Mouse (Mus musculus) heart, adult 8-10 months (tissue): ENCODE measurements around the gene Grm2. TPM values are rescaled to one million over a fixed set of nuclear protein-coding genes. Genes with fewer than 3 reads are reported as not detected.

ENCODE experiments used
- DNase-seq: peaks from one replicate; pipeline ENCODE4 v3.0.0; 2022; ENCODE audit warnings: low spot score
- total RNA-seq, 4 experiments: library from RNA; stranded (reverse); gene quantifications; 2 replicates each; pipeline ENCODE4 v1.2.4; 2022

Gene Grm2
- not detected for total RNA-seq

DNA sequence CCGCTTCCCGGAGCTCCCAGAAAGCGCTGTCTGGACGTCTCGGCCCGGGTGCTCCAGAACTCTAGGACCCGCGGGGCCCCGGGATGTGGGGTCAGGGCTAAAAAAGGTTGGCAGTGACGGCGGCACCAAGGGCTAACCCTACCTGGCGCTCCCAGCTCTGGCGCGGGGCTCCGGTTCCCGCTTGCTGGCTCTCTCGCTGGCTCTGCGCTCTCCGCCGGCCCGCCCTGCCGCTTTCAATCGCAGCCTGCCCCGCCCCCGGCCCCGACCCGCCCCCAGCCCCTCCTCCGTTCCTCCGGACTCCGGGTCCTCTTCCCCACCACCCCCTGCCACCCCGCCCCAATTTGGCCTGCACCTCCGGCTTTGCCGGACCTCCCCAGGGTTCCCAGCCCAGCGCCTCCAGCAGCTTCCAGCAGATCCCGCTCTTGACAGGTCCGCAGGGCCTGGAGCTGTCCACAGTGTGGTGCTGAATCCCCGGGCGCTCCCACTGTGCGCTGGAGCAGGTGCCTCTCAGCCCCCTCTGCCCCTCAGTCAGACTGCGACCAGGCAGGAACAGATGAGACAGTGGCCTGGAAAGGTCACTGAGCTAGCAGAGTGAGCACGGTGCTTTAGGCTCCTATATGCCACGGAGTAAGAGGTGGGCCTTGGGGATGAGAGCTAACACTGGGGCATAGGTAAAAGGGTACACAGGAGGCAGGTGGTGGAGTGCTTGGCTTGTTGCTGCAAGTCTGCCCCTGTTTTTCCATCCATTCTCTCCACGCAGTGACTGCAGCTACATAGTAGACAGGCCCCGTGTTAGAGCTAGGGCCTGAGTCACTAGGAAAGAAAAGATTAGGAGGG, at the start of gene Grm2:
TSS of gene Grm2 (minus strand) at position 199 of the 837 bp plus-strand sequence.
- peak; percentile 20 for DNase-seq

DNA sequence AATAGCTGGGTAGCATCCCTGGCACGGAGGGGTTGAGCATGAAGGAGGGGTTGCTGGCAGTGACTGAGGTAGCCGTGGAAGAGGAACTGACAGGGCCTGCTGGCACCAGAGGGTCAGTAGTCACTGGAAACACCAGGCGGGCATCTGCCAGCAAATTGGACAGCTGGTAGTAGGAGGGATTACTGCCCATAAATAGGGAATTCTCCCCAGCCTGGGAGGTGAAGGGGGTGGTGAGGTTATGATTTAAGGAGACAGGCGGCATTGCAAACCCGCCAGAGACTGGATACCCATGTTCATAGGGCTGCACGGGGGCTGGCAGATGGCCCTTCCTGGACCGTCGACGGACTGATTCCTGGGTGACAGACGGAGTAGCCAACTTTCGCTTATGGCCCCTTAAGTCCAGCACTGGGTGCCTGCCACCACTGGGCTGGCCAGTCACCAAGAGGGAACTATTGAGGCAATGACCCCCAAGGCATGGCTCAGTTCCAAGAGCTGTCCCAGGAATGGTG, 37.1 kb upstream of the Grm2 start:
- no peak for DNase-seq

DNA sequence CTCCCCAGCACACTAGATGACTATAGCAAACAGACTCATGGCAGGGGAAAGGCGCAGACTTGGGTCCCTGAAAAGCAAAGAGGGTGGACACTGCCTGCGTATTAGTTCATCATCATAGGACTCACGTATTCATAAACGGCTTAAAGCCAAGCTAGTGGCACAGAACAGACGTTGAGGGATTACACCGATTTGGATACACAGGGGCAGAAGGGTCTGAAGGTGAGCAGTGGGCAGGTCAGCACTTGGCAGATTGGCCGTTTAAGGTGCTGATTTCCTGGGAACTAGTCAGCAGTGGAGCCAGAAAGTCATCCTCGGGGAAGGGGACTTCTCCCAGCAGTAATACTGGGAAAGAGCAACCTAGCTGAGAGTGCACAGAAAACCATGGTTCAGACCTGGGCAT, 33.0 kb upstream of the Grm2 start:
- DNase-seq, result no peak

DNA sequence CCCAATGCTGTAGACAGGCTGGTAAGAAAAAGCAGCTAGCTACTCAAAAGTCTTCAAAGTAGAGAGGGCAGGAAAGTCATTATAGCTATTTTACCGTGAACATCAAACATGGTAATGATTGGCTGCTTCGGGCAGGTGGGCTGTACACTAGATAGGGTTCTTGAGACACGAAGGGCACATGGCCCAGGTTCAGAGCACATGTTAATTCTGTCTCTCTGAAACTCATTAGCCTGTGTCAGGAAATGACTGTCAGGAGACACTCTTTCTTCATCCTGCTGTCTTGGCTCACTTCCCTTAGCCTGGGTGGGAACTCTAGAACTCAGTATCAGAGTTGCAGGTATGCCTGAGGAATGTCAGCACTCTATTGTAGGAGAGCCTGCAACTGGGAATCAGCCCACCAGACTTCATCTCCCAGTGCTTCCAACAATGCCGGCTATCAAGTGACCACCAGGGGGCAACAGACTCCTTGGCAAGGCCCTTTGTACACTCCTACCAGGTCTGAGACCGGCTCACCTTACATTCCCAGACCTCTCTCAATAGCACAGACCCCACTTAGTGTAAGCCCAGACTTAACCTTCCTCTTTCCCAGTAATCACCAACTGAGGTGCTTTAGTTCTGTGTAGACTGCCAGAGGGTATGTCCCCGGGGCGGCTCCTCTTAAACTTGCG, 31.2 kb upstream of the Grm2 start:
- peak; percentile 59 for DNase-seq

DNA sequence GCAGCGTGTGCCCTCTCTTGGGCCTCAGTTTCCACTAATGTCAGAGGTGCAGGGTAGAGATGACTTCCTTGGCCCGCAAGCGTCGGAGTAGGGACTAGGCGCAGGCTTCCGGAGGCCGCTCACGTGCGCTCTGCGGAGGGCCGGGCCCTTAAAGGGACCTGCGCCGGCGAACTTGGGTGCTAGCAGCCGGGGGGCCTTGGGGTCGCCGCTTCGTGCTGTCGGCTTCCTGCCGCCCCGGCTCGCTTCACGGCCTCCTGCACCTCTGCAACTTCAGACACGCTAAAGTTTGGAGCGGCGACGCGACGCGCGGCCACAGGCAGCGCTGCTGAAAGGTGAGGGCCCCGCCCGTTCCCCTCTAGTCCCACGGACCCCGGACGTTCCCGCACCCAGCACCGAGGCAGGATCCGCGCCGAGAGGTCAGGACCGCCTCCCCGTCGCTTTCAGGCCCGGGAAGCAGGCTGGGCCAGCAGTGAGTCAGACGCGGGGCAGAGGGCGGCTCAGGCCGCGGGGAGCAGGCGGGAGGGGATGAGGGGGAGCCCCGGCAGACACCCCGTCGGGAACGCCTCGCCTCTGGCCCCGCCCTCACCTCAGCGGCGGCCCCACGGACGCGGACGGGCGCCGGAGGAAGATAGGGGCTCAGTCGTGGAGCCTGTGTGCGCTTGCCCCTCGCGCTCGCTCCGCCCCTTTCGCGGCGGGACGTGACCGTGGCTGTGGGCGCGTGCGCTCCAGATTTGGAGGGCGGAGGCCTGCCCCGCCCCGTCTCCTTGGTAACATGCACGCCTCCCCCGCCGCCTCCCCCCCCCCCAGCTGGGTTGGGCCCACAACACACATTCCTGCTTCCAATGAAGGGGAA, 29.6 kb upstream of the Grm2 start, which contains the start of gene Tex264:
TSS of gene Tex264 (minus strand) at position 679 of the 853 bp plus-strand sequence.
- peak; percentile 84 for DNase-seq

DNA sequence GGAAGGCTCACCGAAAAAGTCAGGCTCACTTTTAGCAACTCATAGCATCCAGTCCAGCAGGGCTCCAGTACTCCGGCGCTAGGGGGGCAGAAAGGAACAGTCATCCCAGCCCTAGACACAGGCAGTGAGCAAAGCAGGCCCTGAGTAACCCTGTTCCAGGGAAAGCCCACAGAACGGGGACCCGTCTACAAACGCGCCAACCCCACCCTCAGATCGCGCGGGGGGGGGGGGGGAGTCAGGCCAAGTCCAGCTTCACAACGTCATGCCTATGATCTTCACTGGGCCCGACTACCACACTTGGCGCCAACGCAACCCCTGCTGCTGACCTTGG, 29.0 kb upstream of the Grm2 start:
- DNase-seq, result no peak

DNA sequence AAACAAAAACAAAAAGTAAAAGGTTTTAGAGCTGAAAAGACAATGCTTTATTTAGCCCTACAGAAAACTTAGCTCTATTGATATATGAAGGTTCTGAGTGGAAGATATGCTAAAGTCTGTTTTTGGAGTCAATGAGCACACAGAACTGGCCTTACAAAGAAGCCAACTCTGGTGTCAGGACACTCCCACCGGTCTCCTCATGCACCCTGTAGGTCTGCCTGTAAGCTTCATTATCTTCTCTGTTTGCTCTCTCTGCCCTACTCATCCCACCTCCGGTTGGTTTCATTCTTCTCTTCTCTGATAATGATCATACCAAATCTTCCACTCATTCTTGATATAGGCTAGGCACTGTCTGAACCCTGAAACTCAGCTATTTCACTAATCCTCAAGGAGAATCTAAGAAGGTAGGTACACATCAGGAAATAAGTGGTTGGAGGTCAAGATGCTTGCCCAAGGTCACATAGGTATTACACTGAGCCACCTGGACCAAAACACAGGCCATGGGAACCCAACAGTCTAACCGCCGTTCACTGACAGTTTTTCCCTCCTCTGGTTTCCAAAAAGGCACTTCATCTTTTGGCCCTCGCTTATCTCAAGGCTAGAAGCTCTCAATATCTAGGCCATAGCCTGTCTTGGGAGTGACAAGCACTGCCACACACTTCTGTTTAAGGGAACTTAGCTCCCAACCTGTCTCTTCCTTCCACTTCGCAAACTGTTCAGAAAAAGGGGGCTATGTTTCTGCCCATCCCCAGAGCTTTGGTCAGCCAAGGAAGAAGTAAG, 28.4 kb upstream of the Grm2 start:
- DNase-seq, result no peak

DNA sequence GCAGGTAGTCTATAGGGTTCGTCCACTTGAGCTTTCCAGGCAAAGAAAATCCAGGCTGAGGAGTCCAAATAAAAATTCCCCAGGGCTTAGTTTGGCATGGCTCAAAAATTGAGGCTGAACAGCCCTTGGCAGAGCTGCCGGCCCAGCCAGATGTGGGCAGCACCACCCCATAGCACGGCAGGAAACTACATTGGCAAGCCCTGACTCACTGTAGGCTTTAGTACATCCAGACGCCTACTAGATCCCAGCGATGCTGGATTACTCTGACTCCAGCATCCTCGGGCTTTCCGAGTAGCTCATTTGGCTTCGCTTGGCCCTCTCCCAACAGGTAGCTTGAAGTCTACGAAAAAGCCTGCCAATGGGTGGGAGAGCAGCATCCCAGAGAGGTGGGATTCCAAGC, 25.1 kb upstream of the Grm2 start:
- no peak for DNase-seq

DNA sequence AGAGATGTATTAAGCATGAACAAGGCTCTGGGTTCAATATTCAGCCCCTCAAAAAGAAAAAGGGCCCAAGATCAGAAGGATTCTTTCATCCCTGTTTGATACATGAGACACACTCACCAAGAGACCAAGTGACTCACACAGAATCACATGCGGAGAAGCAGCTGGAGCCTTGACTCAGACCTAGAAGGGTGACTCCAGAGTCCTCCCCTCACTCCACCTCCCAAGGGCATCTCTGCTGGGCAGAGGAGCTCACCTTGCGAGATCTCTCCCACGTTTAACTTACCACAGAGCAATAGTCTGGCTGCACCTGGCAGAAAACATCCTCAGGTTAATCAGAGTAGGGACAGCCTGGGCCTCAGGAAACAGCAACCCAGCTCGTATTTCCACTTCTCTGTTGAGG, 22.4 kb upstream of the Grm2 start:
- no peak for DNase-seq

DNA sequence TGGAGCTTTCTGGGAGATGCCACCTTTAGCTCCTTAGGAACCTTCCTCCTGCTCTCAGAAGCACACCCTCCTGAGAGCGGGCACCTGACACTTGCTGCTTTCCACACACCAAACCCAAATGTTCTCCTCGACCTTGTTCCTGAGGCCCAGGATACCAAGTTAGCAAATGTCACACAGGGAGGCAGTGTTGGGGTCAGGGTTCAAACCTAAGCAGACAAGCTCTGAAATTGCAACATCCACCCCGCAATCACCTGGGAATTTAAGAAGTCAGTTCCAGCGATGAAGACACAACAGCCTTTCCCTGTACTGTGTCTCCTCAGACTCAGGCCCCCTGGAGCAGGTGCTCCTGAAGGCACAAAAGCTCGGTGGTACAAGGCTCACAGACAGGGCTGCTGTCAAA, 21.8 kb upstream of the Grm2 start:
- DNase-seq, result no peak

DNA sequence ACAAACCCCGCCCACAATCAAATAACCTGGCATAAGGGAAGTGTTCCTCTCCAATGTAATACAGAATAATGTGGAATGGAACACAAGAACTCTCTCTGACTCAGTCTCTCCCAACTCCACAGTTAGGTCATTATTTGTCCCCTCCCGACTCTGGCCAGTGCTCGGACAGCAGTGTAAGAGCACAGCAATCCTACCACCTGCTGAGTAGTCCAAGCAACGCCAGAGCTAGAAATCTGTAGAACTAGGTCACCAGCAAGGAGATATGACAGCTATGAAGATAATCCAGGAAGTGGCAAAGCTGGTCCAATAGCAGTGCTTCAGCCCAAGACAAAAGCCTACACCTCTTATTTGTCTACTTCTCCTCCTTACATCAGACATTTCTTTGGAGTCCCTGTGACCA, 20.7 kb upstream of the Grm2 start:
- no peak for DNase-seq

DNA sequence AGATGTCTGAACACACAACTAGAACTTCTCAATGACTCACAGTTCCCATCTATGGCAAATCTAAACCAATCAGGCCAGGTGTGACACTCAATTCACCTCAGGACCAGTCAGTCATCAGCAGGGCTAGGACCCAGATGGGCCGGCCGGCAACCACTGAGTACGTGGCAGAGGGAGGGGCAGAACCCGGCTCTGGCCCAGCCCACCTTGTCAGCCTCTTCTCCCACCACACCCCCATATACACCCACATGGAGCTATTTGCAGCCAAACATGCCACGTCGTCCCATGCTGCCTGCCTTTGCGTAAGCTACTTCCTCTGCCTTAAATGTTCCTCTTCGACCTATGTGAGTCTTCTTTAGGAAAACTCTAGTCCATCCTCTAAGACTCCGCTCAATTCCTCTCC, 20.1 kb upstream of the Grm2 start:
- DNase-seq, result no peak

DNA sequence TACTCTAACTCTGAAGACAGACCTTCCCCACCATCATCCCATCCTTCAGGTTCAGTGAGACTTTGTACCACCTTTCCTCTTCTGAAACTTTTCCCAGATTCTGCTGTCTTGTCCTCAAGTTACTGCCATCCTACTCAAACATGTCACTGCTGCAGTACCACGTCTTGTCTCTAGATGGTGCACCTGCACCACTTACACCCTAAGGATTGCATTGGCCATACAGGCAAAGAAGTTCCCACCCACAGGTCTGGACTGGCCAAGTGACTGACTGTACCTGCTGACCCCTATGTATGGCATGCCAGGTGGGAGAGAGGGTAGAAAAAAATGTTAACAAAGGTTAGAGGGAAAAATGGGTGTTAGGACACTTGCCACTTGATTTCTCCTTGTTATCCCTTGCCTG, 19.6 kb upstream of the Grm2 start:
- DNase-seq, result peak; percentile 87

DNA sequence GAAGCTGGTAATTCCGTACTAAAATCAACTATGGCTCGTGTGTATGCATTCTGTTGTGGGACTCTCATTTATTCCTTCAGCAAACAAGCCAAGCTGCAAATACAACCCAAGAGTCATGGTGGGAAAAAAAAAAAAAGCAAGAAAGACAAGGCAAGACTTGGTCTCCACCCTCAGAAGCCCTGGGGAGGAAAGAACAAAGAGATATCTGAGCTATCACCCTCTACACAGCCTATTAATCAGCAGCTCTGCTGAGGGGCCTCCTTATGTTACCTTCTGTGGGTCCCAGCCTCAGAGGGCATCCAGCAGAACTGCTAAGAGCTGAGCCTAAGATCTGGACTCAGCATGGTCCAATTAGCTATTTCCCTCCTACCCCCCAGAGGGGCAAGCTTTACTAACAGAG, 18.0 kb upstream of the Grm2 start:
- DNase-seq, result no peak

DNA sequence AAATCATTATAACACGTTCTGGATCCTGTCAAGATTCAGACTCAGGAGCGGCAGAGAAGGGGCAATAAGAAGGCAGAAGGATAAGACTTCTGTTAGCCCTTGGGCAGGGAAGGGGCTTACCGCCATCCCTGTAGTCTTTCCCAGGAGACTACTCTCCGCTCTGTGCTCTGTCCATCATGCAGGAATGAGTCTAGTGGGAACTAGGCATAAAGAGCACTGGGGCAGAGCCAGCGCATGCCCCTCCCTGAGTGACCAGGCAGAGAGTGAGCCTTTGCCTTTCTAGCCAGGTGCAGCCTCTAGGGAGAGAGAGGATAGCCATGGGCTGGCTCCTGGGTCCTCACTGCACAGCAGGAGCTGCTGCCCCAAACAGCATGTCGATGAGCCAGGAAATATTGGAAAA, 9.0 kb upstream of the Grm2 start:
- no peak for DNase-seq

DNA sequence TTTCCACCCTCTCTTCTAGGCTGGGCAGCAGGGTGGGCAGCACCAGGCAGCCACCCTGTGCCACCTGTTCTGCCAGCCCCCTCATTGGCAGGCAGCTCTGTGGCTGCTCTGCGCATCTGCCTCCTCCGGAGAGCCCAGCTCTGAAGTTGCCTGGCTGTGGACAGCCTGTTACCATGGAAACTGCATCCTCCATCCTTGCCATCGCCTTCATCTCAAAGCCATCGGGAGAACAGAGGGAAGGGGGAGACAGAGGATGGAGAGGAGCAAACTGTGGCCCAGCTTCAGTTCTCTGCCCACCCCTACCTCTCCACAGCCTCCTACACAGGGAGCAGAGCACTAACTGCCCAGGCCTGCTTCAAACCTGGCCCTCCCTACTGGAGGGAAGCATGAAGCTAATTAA, 8.6 kb upstream of the Grm2 start:
- DNase-seq, result no peak

DNA sequence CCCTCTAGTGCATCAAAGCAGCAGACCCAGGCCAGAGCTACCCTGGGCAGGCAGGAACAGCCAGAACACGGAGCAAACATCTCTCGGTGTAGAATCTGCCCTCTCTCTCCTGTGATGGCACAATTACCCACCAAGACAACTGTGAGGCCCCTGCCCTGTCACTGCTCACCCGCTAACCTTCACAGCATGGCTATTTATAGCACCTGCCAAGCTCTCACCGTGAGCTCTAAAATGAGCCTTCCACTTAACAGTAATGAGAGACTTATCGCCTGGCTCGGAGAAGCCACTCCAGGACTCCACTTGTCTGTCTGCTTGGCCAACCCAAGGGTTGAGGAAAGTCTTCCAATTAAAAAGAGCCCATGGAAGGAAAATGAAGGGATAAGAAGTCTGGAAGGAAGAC, 7.3 kb upstream of the Grm2 start:
- DNase-seq, result no peak

DNA sequence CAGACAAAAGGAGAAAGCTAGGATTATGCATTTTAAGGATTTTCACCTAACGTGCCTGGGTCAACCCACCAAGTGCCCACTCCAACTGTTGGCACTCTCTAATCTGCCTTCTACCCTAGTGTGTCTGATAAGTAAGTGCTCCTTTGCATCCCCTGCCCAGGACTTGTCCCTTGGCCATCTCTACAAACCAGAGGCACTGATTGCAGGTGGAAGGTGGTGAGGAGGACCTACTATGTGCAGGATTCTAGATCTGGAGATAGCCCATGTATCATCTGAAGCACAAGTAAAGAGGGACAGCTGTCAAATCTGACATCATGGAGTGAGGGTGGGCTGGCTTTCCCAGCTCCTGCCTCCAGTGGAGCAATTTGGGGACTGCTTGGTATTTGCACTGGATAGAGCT, 4.1 kb upstream of the Grm2 start:
- no peak for DNase-seq

DNA sequence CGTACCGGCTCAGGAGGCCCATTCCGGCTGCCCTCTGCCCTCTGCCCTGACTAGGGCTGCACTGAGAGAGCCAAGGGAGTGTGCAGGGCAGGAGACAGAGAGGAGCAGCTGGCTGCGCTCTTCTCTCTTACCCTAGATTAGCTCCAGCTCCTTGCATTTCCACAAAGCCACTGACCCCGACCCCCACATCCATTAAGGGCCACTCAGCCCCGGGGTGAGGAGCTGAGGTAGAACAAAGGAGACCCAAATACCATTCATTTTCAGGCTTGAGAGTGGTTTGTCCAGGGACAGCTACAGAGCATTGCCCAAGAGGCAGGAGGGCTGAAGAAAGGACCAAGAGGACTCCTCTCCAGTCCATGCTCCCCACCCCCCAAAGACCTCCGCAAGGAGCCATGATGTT, 3.6 kb upstream of the Grm2 start:
- no peak for DNase-seq

DNA sequence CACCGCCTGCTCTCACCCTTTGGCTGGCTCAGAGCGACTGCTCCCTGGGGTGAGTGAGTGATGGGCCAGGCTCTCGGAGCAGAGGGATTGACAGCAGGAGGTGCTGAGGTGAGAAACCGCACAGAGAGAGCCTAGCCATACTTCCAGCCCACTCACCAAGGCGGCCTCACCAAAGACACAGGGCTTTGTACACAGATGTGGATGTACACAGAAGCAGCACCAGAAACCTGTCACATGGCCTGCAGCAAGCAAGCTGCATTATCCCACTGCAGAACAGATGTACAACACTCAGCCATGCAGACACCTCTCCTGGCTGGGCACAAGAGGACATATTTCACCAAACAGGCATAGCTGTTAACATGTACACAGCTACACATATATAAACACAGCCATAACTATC, 1.7 kb upstream of the Grm2 start:
- no peak for DNase-seq

DNA sequence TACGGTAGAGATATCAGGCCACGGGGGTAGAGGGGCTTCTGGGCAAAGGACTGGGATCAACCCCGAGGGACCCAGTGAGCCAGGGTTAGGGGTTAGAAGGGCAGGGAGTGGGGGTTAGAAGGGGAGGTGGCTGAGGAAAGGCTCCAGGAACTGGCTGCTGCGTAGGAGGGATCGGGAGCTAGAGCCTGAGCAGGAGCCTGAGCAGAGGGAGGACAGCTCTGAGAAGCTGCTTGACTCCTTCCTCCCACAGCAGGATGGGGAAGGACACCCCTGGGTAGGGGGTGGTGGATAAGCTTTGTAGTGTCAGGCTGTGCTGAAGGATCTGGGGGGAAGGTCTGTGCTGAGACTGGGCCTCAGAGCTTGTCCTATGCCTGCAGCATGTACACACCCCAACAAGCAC, 938 bp upstream of the Grm2 start:
- no peak for DNase-seq

DNA sequence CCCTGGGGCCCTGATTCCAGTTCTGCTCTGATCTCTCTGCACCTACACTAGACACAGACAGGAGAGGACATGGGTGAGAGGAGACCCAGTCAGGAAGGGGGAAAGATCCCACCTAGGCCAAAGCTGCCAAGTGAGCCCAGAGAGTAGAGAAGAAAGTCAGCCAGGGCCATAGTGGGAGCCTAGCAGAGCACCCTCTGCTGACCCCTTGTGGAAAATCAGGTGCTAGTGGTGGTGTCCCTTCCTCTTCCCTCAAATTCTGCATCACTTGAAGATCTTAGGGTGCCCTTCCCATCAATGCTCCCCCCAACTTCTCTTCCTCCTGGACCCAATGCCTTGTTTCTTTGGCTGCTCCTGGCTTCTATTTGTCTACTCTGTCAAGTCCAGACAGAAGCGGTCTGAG, 3.2 kb downstream of the Grm2 start:
- no peak for DNase-seq
